Mouse (Mus musculus) embryo, embryonic 10.5 days (tissue): ENCODE results near the gene Pgap2.
"Not testable (repeated sequence)": the region's sequence is repeated elsewhere in the genome, so short reads cannot be mapped to it uniquely, and the experiment has no call there.

Experiments used
- DNase-seq: peaks from one replicate; pipeline ENCODE4 v3.0.0-alpha.2; 2015; ENCODE audit warnings: low spot score

Gene Pgap2

GRCm38 (mm10) chr7:102239591-102239990, 29.6 kb downstream of the Pgap2 start:
- DNase-seq, result no peak

DNA sequence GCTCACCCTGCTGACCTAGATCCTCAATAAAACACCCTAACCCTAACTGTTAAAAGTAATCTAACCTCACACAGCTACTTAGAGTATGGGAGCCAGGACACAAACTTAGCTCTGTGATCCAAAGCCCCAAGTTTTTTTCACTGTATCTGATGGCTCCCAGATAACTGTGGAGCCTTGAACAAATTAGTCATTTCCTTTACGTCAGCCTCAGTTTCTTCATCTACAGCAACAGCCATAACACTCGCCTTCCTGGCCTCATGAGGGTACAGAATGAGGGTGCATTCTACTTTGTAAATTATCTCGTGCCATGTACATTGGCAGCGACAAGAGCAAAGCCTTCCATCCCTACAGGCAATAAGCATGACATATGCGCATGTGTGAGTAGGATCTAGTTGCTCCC, 32.4 kb downstream of the Pgap2 start:
- no peak for DNase-seq

DNA sequence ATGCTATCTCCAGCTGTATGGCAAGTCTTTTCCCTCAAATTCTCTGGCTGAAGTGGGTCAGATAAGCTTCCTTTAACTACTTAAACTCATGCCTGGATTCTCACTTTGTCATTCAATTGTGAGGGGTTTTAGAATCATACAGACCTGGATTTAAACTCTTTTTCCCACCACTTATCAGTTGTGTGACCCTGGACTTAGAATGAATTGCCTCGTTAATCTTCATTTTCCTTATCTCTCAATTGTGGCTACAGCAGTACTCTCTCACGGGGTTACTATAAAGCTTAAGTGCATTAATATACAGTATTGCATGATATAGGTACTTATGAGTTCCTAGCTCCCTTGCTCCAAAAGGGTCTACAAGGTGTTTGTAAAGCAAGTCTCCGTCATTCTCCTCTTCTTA, 32.9 kb downstream of the Pgap2 start:
- DNase-seq, result no peak

GRCm38 (mm10) chr7:102243870-102244269, 33.9 kb downstream of the Pgap2 start:
- DNase-seq, result no peak

DNA sequence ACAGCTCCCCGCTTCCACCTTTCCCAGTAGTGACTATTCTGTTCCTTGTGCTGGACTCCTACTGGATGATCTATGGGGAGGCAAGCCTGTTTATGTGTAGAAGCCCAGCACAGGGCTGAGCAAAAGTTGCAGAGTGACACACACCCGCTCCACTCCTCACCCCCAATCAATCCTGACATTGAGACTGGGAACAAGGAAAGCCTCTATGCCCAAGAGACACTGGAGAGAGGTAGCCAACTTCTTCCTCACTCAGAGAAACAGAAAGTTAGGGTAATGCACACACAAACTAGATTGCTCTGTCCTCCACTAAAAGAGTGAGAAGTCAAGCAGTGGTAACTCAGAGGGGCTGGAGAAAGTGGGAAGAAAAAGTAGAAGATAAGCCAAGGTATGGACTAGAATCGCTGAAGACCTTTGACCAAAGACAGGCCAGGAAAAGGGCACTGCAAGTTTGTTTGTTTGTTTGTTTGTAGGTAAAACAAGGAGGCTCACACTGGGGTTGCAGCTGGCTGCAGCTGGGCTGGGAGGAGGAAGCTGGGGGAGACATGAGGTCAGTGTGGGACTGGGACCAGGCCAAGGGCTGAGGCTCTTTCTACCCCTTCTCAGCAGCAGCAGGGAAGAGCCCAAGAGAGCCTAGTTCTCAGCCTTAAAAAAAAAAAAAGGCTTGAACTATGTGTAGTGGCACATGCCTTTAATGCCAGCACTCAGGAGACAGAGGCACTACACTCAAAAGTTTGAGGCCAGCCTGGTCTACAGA, 35.0 kb downstream of the Pgap2 start:
- DNase-seq, result no peak

GRCm38 (mm10) chr7:102245775-102246174, 35.8 kb downstream of the Pgap2 start:
- DNase-seq, result peak; percentile 23

- no peak for DNase-seq
These were observed 36.3 kb downstream of the Pgap2 start for GRCm38 (mm10) chr7:102246265-102246664.

GRCm38 (mm10) chr7:102246956-102247797, 37.2 kb downstream of the Pgap2 start:
- DNase-seq, result no peak

DNA sequence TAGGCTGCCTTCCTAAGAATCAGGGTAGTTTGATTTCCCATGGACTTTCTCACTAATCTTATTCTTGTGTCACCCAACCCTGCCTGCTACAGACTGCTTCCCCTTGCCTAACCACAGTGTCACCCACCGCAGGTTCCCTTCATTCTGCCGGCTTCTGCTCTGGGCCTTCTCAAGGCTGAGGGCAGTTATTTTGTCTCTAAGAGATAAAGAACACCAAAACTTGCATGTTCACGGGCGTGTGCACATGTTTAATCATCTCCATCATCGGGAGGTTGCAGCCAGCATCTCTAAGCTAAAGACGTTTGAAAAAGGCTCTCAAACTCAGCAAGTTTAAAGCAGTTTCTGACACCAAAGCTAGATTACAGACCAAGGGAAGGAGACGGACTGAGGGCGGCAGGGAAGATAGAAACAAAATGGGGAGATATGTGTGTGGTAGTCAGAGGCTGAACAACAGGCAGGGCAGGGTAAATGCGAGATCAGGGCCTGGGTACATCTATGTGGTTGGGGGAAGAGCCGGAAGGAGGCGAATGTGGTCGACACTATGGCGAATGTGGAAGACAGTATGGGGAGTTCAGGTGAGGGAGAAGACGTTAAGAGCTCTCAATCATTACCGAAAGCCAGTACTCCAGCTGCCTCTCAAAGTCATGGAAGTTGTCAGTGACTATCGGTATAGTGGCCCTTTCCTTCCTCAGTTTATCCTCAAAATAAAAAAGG, 38.8 kb downstream of the Pgap2 start:
- no peak for DNase-seq

- DNase-seq, result peak; percentile 70
These were observed 39.5 kb downstream of the Pgap2 start for GRCm38 (mm10) chr7:102249531-102249895.

- peak; percentile 81 for DNase-seq
These were observed 40.1 kb downstream of the Pgap2 start for GRCm38 (mm10) chr7:102249896-102250630.

- DNase-seq, result peak; percentile 93
These were observed 40.7 kb downstream of the Pgap2 start for GRCm38 (mm10) chr7:102250631-102251214.

- no peak for DNase-seq
These were observed 43.6 kb downstream of the Pgap2 start for GRCm38 (mm10) chr7:102253631-102254030.

GRCm38 (mm10) chr7:102255954-102256353, 45.9 kb downstream of the Pgap2 start, which contains the start of gene Rhog:
Gene Rhog (minus strand): TSS chr7:102256054.
- DNase-seq, result no peak

- DNase-seq, result no peak
These were observed 46.6 kb downstream of the Pgap2 start for GRCm38 (mm10) chr7:102256636-102257035.

GRCm38 (mm10) chr7:102258189-102258588, 48.2 kb downstream of the Pgap2 start:
- DNase-seq, result peak; percentile 90

DNA sequence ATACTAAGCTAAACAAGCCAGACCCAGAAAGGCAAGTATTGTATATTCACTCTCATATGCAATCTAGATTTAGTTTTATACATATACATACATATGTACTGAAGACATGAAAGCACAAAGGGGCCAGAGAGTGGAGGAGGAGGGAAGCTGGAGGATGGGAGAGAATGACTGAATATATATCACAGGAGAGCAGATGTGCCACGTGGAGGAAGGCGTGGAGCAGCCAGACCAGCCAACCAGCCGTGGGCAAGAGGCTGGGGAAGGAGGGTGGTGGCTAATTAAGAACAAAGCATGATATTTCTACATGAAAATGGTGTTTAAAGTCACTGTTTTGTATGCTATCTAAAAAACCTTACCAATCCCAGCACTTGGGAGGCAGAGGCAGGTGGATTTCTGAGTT, 48.7 kb downstream of the Pgap2 start:
- no peak for DNase-seq

- no peak for DNase-seq
These were observed 49.9 kb downstream of the Pgap2 start for GRCm38 (mm10) chr7:102259716-102260479.

- DNase-seq, result no peak
These were observed 50.5 kb downstream of the Pgap2 start for GRCm38 (mm10) chr7:102260518-102260917.

DNA sequence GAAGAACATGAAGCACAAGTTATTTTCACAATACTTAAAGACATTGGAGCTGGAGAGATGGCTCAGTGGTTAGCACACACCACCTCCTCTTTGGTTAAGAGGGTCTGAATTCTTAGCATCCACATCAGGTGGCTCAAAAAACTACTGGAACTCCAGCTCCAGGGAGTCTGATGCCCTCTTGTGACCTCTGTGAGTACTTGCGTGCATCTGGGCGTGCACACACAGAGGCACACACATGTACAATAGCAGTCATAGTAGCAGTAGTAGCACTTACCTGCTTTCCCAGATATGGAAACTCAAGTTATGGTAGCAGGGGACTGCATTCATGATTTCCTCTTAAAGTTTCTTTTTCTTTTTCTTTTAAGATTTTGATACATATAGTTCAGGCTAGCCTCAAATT, 53.0 kb downstream of the Pgap2 start:
- no peak for DNase-seq

GRCm38 (mm10) chr7:102266021-102266400, 56.0 kb downstream of the Pgap2 start:
- not testable (repeated sequence) for DNase-seq
